Mouse (Mus musculus): ENCODE measurements around the gene Zbtb38. TPM values are rescaled to one million over a fixed set of nuclear protein-coding genes. Genes with fewer than 3 reads are reported as not detected.

The Zbtb38 gene
- polyA plus RNA-seq, 1 experiment = 5.9 TPM

- H3K27me3 ChIP-seq (ENCODE audit: control insufficient read depth, insufficient read depth, low read length) = no peaks in the 10 kb centered on the region
- H3K4me3 ChIP-seq (ENCODE audit: extremely low read depth, insufficient read depth, insufficient read length) = no peak overlapping the region
- H3K36me3 ChIP-seq (ENCODE audit: control insufficient read depth, insufficient read depth, low read length) = no peaks in the 10 kb centered on the region
- 94% methylated on average over 17 of the region's 17 CpGs for WGBS
- no peak for TF ChIP-seq CTCF (IDR thresholded peaks at IDR 0.05; ENCODE audit: extremely low read depth, insufficient read depth, insufficient read length, insufficient replicate concordance)
- no peak for TF ChIP-seq POLR2A (IDR thresholded peaks at IDR 0.05; ENCODE audit: low read depth, low read length)
- DNase-seq (ENCODE audit: low read depth in 1 of 2, low spot score in 2 of 2) = no peak
- H3K27ac ChIP-seq (ENCODE audit: insufficient read depth, low read length) = no peak overlapping the region
- H3K4me1 ChIP-seq (ENCODE audit: control insufficient read depth, insufficient read depth, insufficient read length) = peaks cover 10% of the 10 kb centered on the region; the same call in 1 of the 2 replicates
Measured at GRCm38 (mm10) chr9:96741365-96742085, 11.1 kb downstream of the Zbtb38 start.

- no peak overlapping the region for H3K4me3 ChIP-seq (ENCODE audit: extremely low read depth, insufficient read depth, insufficient read length)
Measured at GRCm38 (mm10) chr9:96740712-96741364, 11.8 kb downstream of the Zbtb38 start.

GRCm38 (mm10) chr9:96739808-96740711, 12.6 kb downstream of the Zbtb38 start:
- Histone ChIP-seq H3K27ac (ENCODE audit: insufficient read depth, low read length) (peak overlapping the region; percentile 67), H3K4me3 (ENCODE audit: extremely low read depth, insufficient read depth, insufficient read length) (no peak overlapping the region), H3K27me3 (ENCODE audit: control insufficient read depth, insufficient read depth, low read length) (no peaks in the 10 kb centered on the region), H3K36me3 (ENCODE audit: control insufficient read depth, insufficient read depth, low read length) (no peaks in the 10 kb centered on the region), H3K4me1 (ENCODE audit: control insufficient read depth, insufficient read depth, insufficient read length) (peaks cover 10% of the 10 kb centered on the region; the same call in 1 of the 2 replicates)
- no peak for TF ChIP-seq POLR2A (IDR thresholded peaks at IDR 0.05; ENCODE audit: low read depth, low read length)
- no peak for TF ChIP-seq CTCF (IDR thresholded peaks at IDR 0.05; ENCODE audit: extremely low read depth, insufficient read depth, insufficient read length, insufficient replicate concordance)
- peak in 1 of 2 experiments; percentile 70 for DNase-seq (ENCODE audit: low read depth in 1 of 2, low spot score in 2 of 2)
- WGBS = 38% methylated on average over 22 of the region's 22 CpGs

More at GRCm38 (mm10) chr9:96740712-96741364, 11.8 kb downstream of the Zbtb38 start:
- no peaks in the 10 kb centered on the region for H3K36me3 ChIP-seq (ENCODE audit: control insufficient read depth, insufficient read depth, low read length)
- peaks cover 10% of the 10 kb centered on the region; the same call in 1 of the 2 replicates for H3K4me1 ChIP-seq (ENCODE audit: control insufficient read depth, insufficient read depth, insufficient read length)
- H3K27me3 ChIP-seq (ENCODE audit: control insufficient read depth, insufficient read depth, low read length) = no peaks in the 10 kb centered on the region
- peak overlapping the region; percentile 67 for H3K27ac ChIP-seq (ENCODE audit: insufficient read depth, low read length)
- WGBS = 87% methylated on average over 15 of the region's 15 CpGs
- no peak for DNase-seq (ENCODE audit: low read depth in 1 of 2, low spot score in 2 of 2)
- no peak for TF ChIP-seq CTCF (IDR thresholded peaks at IDR 0.05; ENCODE audit: extremely low read depth, insufficient read depth, insufficient read length, insufficient replicate concordance)
- TF ChIP-seq POLR2A (IDR thresholded peaks at IDR 0.05; ENCODE audit: low read depth, low read length) = no peak

- TF ChIP-seq POLR2A (IDR thresholded peaks at IDR 0.05; ENCODE audit: low read depth, low read length) (no peak), CTCF (IDR thresholded peaks at IDR 0.05; ENCODE audit: extremely low read depth, insufficient read depth, insufficient read length, insufficient replicate concordance) (no peak)
- Histone ChIP-seq H3K27me3 (ENCODE audit: control insufficient read depth, insufficient read depth, low read length) (no peaks in the 10 kb centered on the region), H3K27ac (ENCODE audit: insufficient read depth, low read length) (no peak overlapping the region)
Measured at GRCm38 (mm10) chr9:96738563-96739355, 13.9 kb downstream of the Zbtb38 start.

GRCm38 (mm10) chr9:96735946-96736345, 16.7 kb downstream of the Zbtb38 start:
- no peaks in the 10 kb centered on the region for H3K27me3 ChIP-seq (ENCODE audit: control insufficient read depth, insufficient read depth, low read length)
- H3K27ac ChIP-seq (ENCODE audit: insufficient read depth, low read length) = no peak overlapping the region
- whole genome bisulfite sequencing = 79% methylated on average over 4 of the region's 4 CpGs
- H3K36me3 ChIP-seq (ENCODE audit: control insufficient read depth, insufficient read depth, low read length) = no peaks in the 10 kb centered on the region
- no peak overlapping the region for H3K4me3 ChIP-seq (ENCODE audit: extremely low read depth, insufficient read depth, insufficient read length)
- DNase-seq (ENCODE audit: low read depth in 1 of 2, low spot score in 2 of 2) = no peak
- peaks cover 7% of the 10 kb centered on the region; the same call in 1 of the 2 replicates for H3K4me1 ChIP-seq (ENCODE audit: control insufficient read depth, insufficient read depth, insufficient read length)
- TF ChIP-seq POLR2A (IDR thresholded peaks at IDR 0.05; ENCODE audit: low read depth, low read length) (no peak), CTCF (IDR thresholded peaks at IDR 0.05; ENCODE audit: extremely low read depth, insufficient read depth, insufficient read length, insufficient replicate concordance) (no peak)

More at GRCm38 (mm10) chr9:96738563-96739355, 13.9 kb downstream of the Zbtb38 start:
- 93% methylated on average over 13 of the region's 13 CpGs for WGBS
- H3K36me3 ChIP-seq (ENCODE audit: control insufficient read depth, insufficient read depth, low read length) = no peaks in the 10 kb centered on the region
- peaks cover 10% of the 10 kb centered on the region; the same call in 1 of the 2 replicates for H3K4me1 ChIP-seq (ENCODE audit: control insufficient read depth, insufficient read depth, insufficient read length)
- H3K4me3 ChIP-seq (ENCODE audit: extremely low read depth, insufficient read depth, insufficient read length) = no peak overlapping the region
- DNase-seq (ENCODE audit: low read depth in 1 of 2, low spot score in 2 of 2) = no peak

DNA sequence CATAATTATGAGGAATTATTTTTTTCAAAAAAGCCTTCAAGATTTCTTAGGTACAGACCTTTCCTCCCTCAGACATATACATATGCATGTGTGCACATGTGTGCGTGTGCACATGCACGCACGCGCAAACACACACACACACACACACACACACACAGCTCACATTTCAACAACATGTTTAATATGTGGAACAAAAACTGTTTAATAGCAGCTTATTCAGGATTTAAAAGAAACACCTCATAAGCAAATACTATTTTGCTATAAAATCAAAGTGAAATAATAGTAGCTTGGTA, 19.3 kb downstream of the Zbtb38 start:
- DNase-seq (ENCODE audit: low read depth in 1 of 2, low spot score in 2 of 2) = no peak
- Histone ChIP-seq H3K36me3 (ENCODE audit: control insufficient read depth, insufficient read depth, low read length) (no peaks in the 10 kb centered on the region), H3K27me3 (ENCODE audit: control insufficient read depth, insufficient read depth, low read length) (no peaks in the 10 kb centered on the region), H3K4me1 (ENCODE audit: control insufficient read depth, insufficient read depth, insufficient read length) (no peaks in the 10 kb centered on the region), H3K27ac (ENCODE audit: insufficient read depth, low read length) (no peak overlapping the region), H3K4me3 (ENCODE audit: extremely low read depth, insufficient read depth, insufficient read length) (no peak overlapping the region)
- WGBS = 95% methylated on average over 4 of the region's 4 CpGs
- TF ChIP-seq POLR2A (IDR thresholded peaks at IDR 0.05; ENCODE audit: low read depth, low read length) = no peak
- TF ChIP-seq CTCF (IDR thresholded peaks at IDR 0.05; ENCODE audit: extremely low read depth, insufficient read depth, insufficient read length, insufficient replicate concordance) = no peak

All from spleen, adult 2 months (tissue).